Mouse (Mus musculus) 3134 (cell line): ENCODE data around the gene Hsp90ab1.

Source experiments
- DNase-seq: peaks from one replicate; pipeline ENCODE4 v3.0.0-alpha.2; 2011; ENCODE audit warnings: low spot score; ENCODE audit not compliant: insufficient read length; ENCODE audit errors: extremely low read depth

Gene Hsp90ab1

DNA sequence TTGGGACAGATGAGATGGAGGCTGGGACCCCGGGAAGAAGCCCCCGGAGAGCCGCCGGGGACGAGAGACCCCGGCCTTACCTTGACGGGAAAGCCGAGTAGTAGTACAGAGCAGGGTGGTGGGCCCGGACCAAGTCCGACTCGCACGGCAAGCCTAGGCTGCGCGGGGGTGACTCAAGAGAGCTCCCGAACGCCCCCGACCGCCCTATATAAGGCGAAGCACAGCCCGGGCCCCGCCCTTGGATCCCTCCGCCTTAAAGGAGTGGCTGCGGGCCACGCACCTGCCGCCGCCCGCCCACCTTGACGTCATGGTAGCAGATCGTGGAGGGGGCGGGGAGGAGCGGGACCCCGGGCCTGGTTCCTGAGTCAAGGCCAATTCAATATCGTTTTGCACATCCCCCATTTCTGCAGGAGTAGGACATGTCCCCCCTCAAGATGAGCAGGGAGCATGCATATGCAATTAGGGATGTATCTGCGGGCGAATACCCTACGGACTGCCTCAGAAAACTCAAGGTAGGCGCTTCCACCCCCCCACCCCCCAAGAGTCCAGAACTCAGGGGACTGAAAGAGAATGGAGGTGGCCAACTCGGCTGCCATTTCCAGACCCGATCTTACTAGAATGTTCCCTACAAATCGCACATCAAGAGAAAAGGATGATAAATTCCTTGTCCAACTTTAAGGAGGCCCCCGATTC lies at the start of gene Hsp90ab1:
Gene Hsp90ab1, minus strand, starts transcription at position 185 of the 693 bp plus-strand sequence.
- DNase-seq, result peak; percentile 96

DNA sequence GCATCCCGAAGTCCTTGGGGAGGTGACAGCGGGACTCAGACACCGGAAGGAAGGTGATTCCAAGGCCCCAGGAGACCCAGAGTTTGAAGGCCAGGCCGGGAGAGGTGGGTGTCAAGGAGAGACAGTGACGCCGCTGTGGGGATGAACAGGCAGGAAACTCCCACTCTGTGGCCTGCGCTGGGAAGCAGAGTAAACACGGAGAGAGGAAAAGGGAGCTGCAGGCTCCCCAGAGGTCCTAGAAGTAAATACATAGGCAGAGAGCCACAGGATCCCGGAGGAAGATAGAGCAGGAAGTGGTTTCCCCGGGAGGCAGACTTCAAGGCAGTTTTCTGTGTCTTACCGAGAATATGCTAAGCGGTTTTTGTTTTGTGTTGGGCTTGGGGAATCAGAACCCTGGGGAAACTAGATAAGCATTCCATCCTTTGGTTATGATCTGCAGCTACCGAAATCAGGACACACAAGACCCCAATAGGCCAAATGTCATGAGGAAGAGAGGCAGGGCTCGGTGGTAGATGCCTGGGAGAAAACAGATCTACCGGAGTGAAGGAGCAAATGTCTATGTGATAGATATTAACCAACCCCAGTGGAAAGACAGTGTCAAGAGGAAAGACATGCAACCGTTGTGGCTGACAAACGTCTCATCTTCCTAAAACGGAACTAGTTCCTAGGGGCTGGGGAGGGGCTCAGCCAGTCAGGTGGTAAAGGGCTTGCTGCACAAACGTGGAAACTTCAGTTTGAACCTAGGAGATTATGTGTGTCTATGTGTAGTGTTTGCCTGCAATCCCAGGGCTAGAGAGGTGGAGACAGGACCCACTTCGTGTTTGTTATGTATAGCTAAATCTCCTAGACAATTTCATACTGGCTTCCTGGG lies 46.5 kb upstream of the Hsp90ab1 start:
- no peak for DNase-seq

DNA sequence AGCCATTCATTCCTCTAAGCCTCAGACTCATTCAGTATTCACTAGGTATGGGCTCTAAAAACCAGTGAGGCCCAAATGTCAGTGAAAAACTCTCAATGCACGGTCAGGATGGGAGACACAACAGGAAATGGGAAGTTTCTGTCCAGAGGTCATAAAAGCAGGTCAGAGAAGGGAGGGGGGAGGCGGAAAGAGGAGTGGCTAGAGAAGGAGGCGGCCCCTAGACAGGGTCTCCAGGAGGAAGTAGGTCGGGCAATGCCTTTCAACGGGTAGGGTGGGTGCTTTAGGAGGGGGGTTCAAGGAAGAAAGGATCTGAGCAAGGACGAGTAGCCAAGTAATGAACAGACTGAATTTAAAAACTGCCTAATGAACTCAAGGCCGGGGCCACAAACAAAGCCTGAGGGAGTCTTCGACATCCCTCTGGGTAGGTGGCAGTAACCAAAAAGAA lies 45.9 kb upstream of the Hsp90ab1 start:
- DNase-seq, result no peak

GRCm38 (mm10) chr17:45617655-45618054 lies 44.6 kb upstream of the Hsp90ab1 start:
- no peak for DNase-seq

DNA sequence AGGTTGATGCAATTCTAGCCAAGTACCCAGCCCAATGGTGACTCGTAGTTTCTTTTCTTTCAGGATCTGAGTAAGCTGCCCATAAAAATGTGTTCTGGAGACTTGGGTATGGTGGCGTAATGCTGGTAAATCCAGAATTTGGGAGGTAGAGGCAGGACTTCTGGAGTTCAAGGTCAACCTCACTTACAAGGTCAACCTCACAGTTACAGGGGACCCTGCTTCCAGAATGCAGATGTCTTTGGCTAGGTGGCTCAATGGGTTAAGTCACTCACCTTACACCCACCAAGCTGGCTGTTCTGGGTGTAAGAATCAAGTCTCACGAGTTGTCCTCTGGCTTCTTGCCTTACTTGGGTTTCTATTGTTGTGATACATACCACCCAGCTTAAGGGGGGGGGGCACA lies 43.6 kb upstream of the Hsp90ab1 start:
- no peak for DNase-seq

- no peak for DNase-seq
Observed at GRCm38 (mm10) chr17:45616046-45616650, 43.1 kb upstream of the Hsp90ab1 start.

GRCm38 (mm10) chr17:45612921-45613320 lies 39.9 kb upstream of the Hsp90ab1 start:
- DNase-seq, result no peak

GRCm38 (mm10) chr17:45612008-45612407 lies 38.9 kb upstream of the Hsp90ab1 start:
- DNase-seq, result no peak

GRCm38 (mm10) chr17:45610144-45610866 lies 37.2 kb upstream of the Hsp90ab1 start:
- no peak for DNase-seq

DNA sequence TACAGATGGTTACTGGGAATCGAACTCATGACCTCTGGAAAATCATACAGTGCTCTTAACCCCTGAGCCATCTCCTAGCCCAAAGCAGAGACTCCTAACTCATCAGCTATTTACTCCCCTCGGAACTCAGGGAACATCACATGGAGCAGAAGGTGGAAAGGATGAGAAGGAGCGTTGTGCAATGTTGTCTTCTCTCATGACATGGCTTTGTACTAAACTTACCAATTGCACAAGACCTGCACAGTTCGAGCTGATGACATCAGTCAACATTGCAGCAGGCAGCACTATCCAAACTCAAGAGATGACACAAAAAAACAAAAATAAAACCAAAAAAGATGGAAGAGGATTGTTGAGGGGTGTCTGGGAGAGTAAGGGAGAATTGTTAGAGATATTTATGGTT lies 35.3 kb upstream of the Hsp90ab1 start:
- no peak for DNase-seq

DNA sequence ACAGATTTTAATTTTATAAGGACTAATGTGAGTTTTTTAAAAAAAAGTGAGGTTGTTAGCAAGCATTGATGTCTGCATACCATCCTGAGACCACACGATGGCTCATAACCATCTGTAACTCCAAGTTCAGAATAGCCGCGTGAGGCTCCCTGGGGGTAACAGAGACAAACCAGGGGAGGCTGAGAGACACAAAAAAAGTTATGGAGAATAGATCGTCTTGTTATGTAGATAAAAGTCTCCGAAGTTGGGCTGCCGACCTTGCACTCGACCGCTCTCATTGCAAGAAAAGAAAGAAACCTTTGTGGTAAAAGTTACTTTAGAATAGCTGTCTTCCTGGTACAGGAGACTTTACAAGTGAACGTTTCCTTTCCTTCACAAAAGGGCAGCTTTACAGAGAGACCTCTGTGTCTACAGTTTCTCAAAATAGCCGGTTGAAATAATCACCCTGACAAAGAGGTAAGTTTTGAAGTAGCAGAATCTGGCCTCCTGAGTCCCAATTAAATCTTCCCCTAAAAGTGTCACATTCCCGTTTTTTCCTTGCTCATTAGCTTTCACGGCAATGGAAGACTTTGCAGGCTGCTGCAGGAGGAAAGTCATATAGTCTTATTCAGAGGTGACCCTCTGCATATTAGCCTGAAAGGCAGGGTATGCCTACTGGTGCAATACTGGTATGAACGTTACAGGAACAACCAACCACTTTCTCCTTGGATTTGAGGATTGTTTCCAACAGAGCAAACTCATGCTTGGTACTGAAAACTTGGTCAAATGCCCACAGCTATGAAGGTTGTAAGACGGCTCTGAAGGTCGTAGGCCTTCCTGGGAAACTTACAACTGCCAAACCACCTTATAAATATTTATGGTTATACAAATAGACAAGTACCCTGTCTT lies 34.2 kb upstream of the Hsp90ab1 start:
- DNase-seq, result no peak

DNA sequence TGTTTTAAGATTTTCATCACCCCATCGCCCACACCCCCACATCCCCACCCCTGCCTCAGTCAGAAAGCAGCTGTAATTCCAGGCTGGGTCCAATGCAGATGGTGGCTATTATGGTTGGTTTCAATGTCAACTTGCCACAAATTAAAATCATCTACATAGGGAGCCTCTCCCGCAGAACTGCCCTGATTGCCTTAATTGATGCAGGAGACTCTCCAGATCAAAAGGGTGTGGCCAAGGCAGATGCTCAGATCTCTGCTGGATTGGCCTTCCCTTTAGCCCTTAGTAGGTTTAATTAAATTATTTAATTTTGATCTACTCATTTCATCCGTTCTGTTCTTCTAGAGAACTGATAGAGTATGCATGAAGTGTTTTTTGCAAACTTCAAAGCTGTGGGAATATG lies 29.9 kb upstream of the Hsp90ab1 start:
- DNase-seq, result no peak

- no peak for DNase-seq
Observed at GRCm38 (mm10) chr17:45601877-45602304, 28.8 kb upstream of the Hsp90ab1 start, which contains the start of gene Mymx. TSS of gene Mymx (minus strand) at chr17:45602102.

DNA sequence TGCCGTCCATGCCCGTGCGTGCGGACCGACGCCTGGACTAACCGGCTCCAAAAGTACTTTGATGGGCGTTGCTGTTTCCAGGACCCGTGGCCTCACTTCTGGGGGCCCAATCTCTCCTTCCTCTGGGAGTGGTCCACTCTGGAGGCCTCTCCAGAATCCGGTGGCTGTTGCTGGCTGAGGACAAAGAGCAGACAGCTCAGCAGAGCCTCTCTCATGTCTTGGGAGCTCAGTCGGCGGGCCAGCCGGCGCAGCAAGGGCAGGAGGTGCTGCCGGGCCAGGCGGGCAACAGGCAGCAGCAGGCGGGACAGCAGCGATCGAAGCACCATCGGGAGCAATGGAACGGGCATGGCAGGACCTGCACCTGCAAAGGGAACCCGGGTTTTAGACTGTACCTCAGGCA lies 28.3 kb upstream of the Hsp90ab1 start:
- DNase-seq, result no peak

GRCm38 (mm10) chr17:45600267-45600666 lies 27.2 kb upstream of the Hsp90ab1 start:
- DNase-seq, result no peak

- peak; percentile 67 for DNase-seq
Observed at GRCm38 (mm10) chr17:45599446-45600242, 26.6 kb upstream of the Hsp90ab1 start, which contains the start of gene Slc29a1. TSS of gene Slc29a1 (minus strand) at chr17:45599606.

DNA sequence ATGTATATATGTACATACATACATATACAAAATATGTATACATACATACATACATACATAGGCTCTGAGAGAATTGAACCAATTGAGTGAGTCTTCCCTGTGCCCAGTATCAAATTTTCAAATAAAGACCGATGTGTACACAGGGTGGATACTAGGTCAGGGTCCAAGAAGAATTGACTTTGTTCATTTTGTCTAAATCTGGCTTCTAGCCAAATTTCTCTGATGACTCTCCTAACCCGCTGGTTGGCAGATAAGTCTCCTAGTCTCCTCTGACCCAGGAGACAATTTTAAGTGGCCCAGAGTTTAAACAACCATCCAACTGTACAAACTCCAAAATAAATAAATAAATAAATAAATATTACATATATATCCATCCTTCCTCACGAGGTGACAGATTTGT lies 25.8 kb upstream of the Hsp90ab1 start:
- DNase-seq, result no peak

GRCm38 (mm10) chr17:45598376-45598775 lies 25.3 kb upstream of the Hsp90ab1 start:
- DNase-seq, result no peak

- peak; percentile 80 for DNase-seq
Observed at GRCm38 (mm10) chr17:45597787-45598186, 24.7 kb upstream of the Hsp90ab1 start.
